Mouse (Mus musculus) left cerebral cortex, adult 18-20 months (tissue): Measurements from ENCODE around the gene Pigq. TPM values are rescaled to one million over a fixed set of nuclear protein-coding genes. Genes with fewer than 3 reads are reported as not detected.

ENCODE experiments used
- DNase-seq, 2 experiments: peaks; one replicate each; pipeline ENCODE4 v3.0.0; 2021 to 2022; ENCODE audit warnings: low spot score in 2 of 2, mixed read lengths in 1 of 2
- long read RNA-seq, 2 experiments: library from polyadenylated mRNA; stranded (forward); transcript quantifications; one replicate each; pipeline ENCODE4 v2.0.0; 2021
- total RNA-seq, 2 experiments: library from RNA; stranded (reverse); gene quantifications; 2 replicates each; pipeline ENCODE4 v1.2.3; 2021

Gene Pigq
- total RNA-seq: 100 to 1,000 TPM; 103 to 113 TPM
- long read RNA-seq, experiment 1, transcript Pigq-201 (11 exons, 3,173 nt): major isoform, 54 of 115 reads
- long read RNA-seq, experiment 1, partial matches to known transcripts: 8 of 115 reads
- long read RNA-seq, experiment 1, other reads (novel, unspliced or antisense): 49 of 115 reads
- long read RNA-seq, experiment 2, transcript Pigq-201 (11 exons, 3,173 nt): major isoform, 39 of 80 reads
- long read RNA-seq, experiment 2, partial matches to known transcripts: 10 of 80 reads
- long read RNA-seq, experiment 2, other reads (novel, unspliced or antisense): 26 of 80 reads

- no peak for DNase-seq
Measured at GRCm38 (mm10) chr17:25944366-25945163, at the start of gene Pigq, which contains the start of gene Nhlrc4. TSS of gene Pigq (minus strand) at chr17:25944936. TSS of gene Nhlrc4 (minus strand) at chr17:25944961.

GRCm38 (mm10) chr17:25993489-25993888, 48.8 kb upstream of the Pigq start:
- DNase-seq: no peak

DNA sequence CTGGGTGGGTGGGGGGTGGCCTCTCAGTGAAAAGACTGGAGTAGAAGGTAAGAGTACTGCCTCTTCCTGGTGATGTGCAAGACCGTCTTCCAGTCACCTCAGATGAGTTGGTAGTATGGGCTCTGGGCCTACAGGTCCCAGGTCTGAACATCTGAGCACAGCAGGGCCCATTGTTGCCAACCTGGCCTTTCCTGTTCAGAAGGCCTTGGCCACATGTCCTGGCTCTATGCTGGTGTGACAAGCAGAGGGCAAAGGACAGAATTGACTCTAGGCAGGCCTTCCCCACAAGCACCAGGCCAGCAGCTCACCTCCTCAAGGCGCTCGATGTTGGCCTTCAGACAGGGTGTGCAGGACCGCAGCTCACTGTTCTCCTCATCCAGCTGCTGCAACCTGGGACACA, 47.5 kb upstream of the Pigq start:
- DNase-seq: no peak

DNA sequence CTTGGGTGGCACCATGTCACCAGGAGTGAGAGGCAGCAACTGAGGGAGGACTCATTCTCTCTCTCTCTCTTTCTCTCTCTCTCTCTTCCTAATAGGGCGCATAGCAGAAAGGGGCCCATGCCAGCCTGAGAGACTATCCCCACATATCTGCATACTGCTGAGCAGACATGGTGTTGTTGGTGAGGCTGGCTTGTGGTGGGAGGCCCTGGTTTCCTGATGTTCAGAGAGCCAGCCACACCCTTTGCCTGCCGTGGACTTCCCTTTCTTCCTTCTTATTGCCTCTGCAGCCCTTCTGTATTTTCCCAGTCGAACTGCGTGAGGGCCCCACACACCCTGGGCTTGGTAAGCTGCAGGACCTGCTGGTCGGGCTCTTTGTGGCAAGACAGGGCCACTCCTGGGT, 45.6 kb upstream of the Pigq start:
- no peak for DNase-seq

GRCm38 (mm10) chr17:25985306-25986294, 40.9 kb upstream of the Pigq start, which contains the start of gene Capn15:
TSS of gene Capn15 (minus strand) at chr17:25985796.
- DNase-seq: peak; percentile 92 to 95

- DNase-seq: no peak
Measured at GRCm38 (mm10) chr17:25984556-25985305, 40.0 kb upstream of the Pigq start.

DNA sequence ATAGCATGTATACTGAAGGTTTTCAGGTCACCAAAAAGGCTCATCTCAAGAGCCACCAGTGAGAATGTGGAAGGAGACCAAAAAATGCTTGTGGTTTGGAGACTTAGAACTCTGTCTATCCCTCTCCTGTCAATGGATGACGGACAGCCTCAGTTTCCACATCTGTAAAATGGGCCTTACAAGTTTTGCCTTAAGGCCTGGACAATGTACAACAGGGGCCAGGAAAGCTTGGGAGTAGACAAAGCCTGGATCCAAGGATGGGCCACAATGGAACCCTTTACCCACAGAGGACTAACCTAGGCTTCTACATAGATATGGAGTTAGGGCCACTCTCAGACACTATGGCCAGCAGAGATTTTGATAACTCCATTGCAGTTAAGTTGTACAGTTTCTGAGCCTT, 39.3 kb upstream of the Pigq start:
- DNase-seq: no peak

DNA sequence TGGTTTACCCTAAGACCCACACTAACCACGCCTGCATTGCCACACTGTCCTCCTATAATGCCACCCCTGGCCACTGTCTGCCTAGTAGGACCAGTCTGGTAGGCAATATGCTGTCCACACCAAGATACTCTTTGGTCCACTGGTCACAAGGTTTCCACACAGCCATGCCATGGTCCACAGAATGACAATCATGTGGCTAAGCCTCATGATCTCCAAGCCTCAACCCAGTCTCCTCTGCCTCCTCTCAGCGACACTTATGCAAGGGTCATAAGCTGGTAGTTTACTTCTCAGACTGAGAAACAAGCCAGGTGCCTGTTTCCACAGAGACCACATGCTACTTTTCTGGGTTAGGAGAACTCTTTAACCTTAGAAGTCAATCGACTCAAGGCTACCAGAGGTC, 38.2 kb upstream of the Pigq start:
- DNase-seq: no peak

- peak; percentile 38 to 59 for DNase-seq
Measured at GRCm38 (mm10) chr17:25980854-25981253, 36.1 kb upstream of the Pigq start.

GRCm38 (mm10) chr17:25979829-25980738, 35.3 kb upstream of the Pigq start:
- DNase-seq: no peak

- no peak for DNase-seq
Measured at GRCm38 (mm10) chr17:25970954-25971707, 26.4 kb upstream of the Pigq start.

DNA sequence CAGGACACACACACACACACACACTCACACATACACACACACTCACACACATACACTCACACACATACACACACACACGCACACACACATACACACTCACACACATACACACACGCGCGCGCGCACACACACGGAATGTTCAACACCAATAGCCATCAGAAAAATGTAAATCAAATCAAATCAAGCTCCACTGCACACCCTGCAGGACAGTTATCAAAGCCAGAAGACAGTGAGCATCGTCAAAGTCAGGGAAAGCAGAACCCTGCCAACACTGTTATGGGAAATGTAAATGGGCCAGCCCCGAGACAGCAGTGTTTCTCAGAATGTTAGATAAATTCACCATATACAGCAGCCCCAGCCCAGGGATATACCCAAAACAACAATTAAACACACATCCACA, 25.7 kb upstream of the Pigq start:
- no peak for DNase-seq

GRCm38 (mm10) chr17:25968176-25968575, 23.4 kb upstream of the Pigq start:
- DNase-seq: no peak

GRCm38 (mm10) chr17:25967652-25968051, 22.9 kb upstream of the Pigq start:
- DNase-seq: no peak

- no peak for DNase-seq
Measured at GRCm38 (mm10) chr17:25964271-25964670, 19.5 kb upstream of the Pigq start.

DNA sequence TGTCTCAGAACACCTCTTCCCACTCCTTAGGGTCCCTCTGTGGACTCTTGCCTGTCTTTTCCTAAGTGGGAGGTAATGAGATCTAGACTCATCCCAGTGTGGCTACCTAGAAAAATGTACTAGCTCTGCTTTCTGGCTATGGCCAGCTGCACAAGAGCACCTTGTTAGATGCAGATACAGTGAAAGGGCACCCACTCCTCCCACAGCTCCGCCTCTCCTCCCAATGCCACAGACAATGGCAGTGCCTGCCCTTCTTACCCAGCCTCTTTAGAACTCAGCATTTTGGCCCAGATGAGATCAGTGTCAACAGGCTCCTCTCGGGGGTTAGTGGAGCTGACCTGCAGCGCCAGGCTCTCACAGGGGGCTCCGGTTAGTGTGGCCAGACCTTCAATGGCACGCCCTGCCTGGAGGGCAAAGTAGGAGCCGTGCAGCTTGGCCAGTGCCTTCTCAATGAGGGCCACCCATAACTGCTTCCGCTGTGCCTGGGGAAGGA, 17.7 kb upstream of the Pigq start:
- no peak for DNase-seq

- DNase-seq: no peak
Measured at GRCm38 (mm10) chr17:25961566-25961965, 16.8 kb upstream of the Pigq start.
